Mouse (Mus musculus) urinary bladder, postnatal 25 days (tissue): ENCODE measurements around the gene Hes6.
A peak's percentile ranks its signal among the peaks of the same experiment; 100 is the strongest.

Source experiments
- DNase-seq: peaks from one replicate; pipeline ENCODE4 v3.0.0; 2022; ENCODE audit warnings: low spot score

The Hes6 gene

GRCm38 (mm10) chr1:91405406-91406169, 8.2 kb downstream of the Hes6 start:
- DNase-seq = no peak

- no peak for DNase-seq
Measured at GRCm38 (mm10) chr1:91404976-91405375, 8.9 kb downstream of the Hes6 start.

GRCm38 (mm10) chr1:91398260-91399062, 15.4 kb downstream of the Hes6 start, which contains the start of gene Ilkap:
Ilkap (minus strand) TSS chr1:91398815.
- peak; percentile 67 for DNase-seq

GRCm38 (mm10) chr1:91397927-91398259, 15.9 kb downstream of the Hes6 start:
- DNase-seq = no peak

- no peak for DNase-seq
Measured at GRCm38 (mm10) chr1:91390369-91390768, 23.5 kb downstream of the Hes6 start.

- DNase-seq = no peak
Measured at GRCm38 (mm10) chr1:91381091-91381471, 32.8 kb downstream of the Hes6 start.

- DNase-seq = peak; percentile 77
Measured at GRCm38 (mm10) chr1:91380453-91381090, 33.3 kb downstream of the Hes6 start.

- DNase-seq = no peak
Measured at GRCm38 (mm10) chr1:91373414-91373835, 40.4 kb downstream of the Hes6 start.

- DNase-seq = no peak
Measured at GRCm38 (mm10) chr1:91370055-91370454, 43.8 kb downstream of the Hes6 start.

GRCm38 (mm10) chr1:91369408-91369807, 44.4 kb downstream of the Hes6 start:
- no peak for DNase-seq

- DNase-seq = no peak
Measured at GRCm38 (mm10) chr1:91367295-91367694, 46.5 kb downstream of the Hes6 start.

- DNase-seq = peak; percentile 71
Measured at GRCm38 (mm10) chr1:91366215-91367108, 47.4 kb downstream of the Hes6 start, which contains the start of gene Erfe. Erfe (plus strand) TSS chr1:91366430.

GRCm38 (mm10) chr1:91365816-91366214, 48.0 kb downstream of the Hes6 start:
- no peak for DNase-seq

- no peak for DNase-seq
Measured at GRCm38 (mm10) chr1:91364822-91365644, 48.8 kb downstream of the Hes6 start.

- DNase-seq = no peak
Measured at GRCm38 (mm10) chr1:91362113-91362512, 51.7 kb downstream of the Hes6 start.
